1 mouse cellular context compared by ENCODE assay signal in genomic region chr11:69876867-69877266, GRCm38 (mm10).
TF ChIP-seq lines count a peak whose summit lies in the region.

No protein-coding gene starts in this region.

TF ChIP-seq in C2C12, 6 proteins besides CTCF, POLR2A, EP300 and RAD21:
- no peak for TF ChIP-seq USF1 (IDR thresholded peaks at IDR 0.05; ENCODE audit: low read depth)
- no peak for TF ChIP-seq MYOD1 (IDR thresholded peaks at IDR 0.05; ENCODE audit: control insufficient read depth, insufficient read length, low read depth)
- TF ChIP-seq MAX (IDR thresholded peaks at IDR 0.05) = no peak
- no peak for TF ChIP-seq MYOG (IDR thresholded peaks at IDR 0.05; ENCODE audit: control insufficient read depth, extremely low read depth, insufficient read length)
- TF ChIP-seq FOSL1 (IDR thresholded peaks at IDR 0.05; ENCODE audit: insufficient read depth, low read length, poor library complexity, severe bottlenecking) = no peak
- TF ChIP-seq CEBPB (IDR thresholded peaks at IDR 0.05; ENCODE audit: low read depth) = no peak
